Mouse (Mus musculus): Measurements from ENCODE around the gene Farp2.
"Not testable (repeated sequence)": the region's sequence is repeated elsewhere in the genome, so short reads cannot be mapped to it uniquely, and the experiment has no call there.

The Farp2 gene

GRCm38 (mm10) chr1:93511585-93512350 is at the start of gene Farp2:
Gene Farp2 (plus strand): TSS chr1:93512079.
- DNase-seq: peak; percentile 94 to 98

GRCm38 (mm10) chr1:93465066-93465465 is 46.8 kb upstream of the Farp2 start:
- DNase-seq: no peak

DNA sequence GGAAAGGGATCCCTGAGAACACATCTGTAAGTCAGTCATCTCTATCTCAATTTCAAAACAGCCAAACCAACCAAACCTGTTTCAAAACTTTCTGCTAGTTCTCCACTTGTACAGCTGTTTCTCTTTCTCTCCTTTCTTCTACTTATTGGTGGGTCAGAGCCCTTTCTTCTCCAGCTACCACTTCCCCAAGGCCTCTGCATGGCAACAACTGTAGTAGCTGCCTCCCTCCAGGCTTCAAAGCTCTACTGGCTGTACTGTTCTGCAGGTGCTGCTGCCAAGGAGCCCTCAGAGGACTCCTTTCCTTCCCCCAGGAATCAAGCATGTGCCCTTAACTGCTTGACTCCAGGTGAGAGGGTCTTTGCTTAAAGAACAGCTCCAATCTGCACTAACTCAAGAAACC is 46.1 kb upstream of the Farp2 start:
- DNase-seq: no peak

DNA sequence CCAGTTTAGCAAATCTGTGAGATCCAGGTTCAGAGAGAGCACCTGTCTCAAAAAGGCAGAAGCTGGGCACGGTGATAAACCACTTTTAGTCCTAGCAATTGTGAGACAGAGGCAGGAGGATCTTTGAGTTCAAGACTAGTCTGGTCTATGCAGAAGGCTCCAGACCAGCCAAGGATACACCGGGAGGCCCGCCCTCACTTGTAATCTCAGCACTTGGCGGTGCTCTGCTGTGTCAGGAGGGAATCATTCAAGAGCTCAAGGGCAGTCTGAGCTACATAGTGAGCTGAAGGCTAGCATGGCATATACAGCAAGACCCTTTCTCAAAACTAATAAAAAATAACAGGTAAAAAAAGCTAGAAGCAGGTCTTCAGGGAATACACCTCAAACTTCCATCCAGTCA is 43.3 kb upstream of the Farp2 start:
- no peak for DNase-seq

- no peak for DNase-seq
Observed at GRCm38 (mm10) chr1:93475694-93476093, 36.2 kb upstream of the Farp2 start.

- peak; percentile 99 for DNase-seq
Observed at GRCm38 (mm10) chr1:93477758-93478585, 33.9 kb upstream of the Farp2 start.

DNA sequence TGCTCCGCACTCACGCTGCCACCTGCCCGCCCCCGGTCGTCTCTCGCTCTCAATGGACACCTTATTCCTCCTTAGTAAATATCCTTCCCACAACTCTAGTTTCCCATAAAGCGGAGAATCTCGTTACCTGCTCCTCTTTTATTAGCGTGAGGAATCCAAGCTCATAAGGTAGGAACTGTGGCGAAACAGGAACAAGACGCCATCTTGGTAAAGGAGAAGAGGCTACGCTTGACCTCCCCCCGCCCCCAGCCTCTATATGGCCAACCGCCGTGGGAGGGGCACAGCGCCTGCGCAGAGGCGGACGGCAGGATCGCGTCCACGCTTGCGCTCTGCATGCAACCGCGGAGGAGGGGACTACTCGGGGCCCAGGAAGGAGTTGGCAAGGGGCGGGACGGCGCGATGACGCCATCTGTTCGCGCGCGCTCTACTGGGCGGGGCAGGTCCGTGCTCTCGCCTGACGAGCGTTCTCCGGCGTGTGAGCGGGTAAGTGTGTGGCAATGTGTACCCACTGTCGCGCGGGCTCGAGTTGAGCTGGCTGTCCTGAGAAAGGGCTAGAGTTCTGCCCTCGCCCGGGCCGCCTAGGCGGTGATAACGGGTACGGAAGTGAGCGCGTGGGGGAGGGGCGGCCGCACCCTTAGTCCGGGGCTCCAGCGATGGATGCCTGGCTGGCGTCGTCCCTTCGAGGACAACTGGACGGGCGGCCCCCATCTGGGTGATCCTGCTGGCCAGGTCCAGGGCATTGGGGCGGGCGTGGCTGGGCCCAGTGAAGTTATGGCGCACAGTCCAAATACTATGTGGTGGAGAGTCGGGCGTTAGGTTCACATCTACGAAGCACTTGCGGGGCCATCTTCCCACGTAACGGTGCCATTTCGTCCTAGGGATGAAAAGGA is 33.0 kb upstream of the Farp2 start, which contains the start of gene Hdlbp:
TSS of gene Hdlbp (minus strand) at position 230 of the 890 bp plus-strand sequence.
- peak; percentile 99 to 100 for DNase-seq

- no peak for DNase-seq
Observed at GRCm38 (mm10) chr1:93479476-93480083, 32.3 kb upstream of the Farp2 start.

DNA sequence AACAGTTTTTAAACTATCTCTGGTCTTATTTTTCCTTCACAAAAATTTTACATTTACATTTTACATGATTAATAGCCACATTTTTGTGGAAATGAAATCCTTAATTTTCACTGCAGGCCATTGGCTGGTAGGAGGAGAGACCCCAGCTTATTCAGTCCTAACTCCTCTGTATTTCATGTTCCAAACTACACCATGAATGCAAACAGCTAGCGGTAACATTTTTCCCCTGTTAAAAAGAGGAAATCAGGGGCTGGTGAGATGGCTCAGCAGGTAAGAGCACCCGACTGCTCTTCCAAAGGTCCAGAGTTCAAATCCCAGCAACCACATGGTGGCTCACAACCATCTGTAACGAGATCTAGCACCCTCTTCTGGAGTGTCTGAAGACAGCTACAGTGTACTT is 25.6 kb upstream of the Farp2 start:
- DNase-seq: not testable (repeated sequence)

DNA sequence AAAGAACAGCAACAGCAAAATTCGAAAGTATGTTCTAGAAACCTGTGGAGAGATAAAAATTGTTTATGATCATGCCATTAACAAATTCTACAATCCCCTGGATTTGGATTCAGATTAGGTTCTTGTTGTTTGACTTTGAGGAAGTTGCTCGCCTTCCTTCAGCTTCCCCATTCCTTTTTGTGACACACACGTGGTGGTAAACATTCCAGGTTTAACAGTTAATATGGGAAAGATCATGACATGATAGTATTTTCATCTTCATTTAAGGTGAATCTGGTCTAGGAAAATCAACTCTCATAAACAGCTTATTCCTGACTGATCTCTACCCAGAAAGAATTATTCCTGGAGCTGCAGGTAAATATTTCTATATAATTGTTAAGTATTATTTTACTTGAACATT is 16.6 kb upstream of the Farp2 start:
- DNase-seq: no peak

- DNase-seq: peak; percentile 26 to 41
Observed at GRCm38 (mm10) chr1:93506944-93507676, 4.8 kb upstream of the Farp2 start.

DNA sequence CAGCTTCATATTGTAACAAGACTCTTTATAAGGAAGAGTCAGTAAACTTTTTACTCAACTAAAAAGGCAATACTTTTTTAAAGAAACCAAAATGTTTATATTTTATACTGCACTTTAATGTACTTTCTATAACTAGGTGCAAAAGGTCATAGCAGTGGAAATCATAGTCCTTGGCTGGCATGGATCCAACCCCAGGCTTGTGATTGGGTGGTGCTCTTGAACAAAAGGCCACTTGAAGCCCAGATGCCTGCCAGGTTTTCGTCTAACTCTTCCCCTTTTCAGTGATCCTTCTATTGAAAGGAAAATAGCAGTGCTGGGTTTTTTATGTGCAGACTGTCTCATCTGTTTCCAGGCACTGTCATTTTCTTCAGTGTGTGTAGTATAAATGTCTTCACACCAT is 3.3 kb upstream of the Farp2 start:
- peak in 1 of 2 experiments; percentile 16 for DNase-seq

DNA sequence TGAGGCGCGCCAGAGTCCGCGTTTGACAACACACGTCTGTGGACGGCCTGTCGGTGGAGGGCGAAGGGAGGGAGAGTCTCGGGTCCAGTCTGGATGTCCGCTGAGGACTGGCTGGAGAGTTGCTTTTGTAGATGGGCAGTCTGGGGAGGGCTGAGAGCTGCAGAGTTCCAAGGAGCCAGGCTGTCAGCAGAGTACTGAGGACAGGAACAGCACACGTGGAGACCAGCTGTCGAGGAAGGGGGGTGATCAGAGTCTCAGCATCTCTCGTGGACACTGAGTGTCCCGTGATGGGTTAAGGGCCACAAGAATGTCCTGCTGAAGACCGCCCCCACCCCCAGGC is 442 bp downstream of the Farp2 start:
- DNase-seq: no peak

GRCm38 (mm10) chr1:93513221-93513620 is 1.3 kb downstream of the Farp2 start:
- DNase-seq: no peak

DNA sequence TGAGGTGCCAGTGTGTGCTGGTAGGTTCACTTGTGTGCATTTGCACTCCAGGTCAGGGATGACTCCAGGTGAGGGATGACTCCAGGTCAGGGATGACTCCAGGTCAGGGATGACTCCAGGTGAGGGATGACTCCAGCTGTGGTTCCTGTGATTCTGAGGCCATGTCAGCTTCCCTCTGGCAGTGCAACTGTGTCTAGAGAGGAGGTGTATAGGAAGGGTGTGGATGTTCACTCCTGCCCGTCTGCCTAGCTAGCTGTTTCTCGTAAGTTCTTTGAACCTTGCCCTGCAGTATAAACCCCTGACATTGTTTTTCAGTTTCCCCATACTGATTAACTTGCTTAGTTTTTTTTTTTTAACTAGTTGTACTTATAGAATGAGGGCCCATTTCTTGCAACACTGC is 9.6 kb downstream of the Farp2 start:
- DNase-seq: no peak

GRCm38 (mm10) chr1:93522325-93522724 is 10.4 kb downstream of the Farp2 start:
- DNase-seq: no peak

- DNase-seq: no peak
Observed at GRCm38 (mm10) chr1:93529801-93530200, 17.9 kb downstream of the Farp2 start.

DNA sequence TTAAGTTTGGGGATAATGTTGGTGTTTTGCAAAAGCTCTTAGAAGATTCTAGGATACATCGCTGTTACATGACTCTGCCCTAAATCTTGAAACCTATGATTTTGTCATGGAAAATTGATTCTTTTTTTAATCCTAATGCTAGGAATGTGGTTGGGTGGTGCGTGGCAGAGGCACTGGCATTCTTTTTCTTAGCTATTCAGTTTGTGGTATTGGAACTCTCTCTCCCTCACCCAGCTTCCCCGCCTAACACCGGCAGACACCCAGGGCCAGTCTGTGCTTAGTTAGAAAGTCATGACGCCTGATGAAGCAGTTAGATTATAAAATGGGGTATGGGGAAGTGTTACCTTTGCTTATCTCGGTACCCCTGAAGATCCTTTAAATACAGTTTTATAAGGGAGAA is 25.3 kb downstream of the Farp2 start:
- no peak for DNase-seq

- no peak for DNase-seq
Observed at GRCm38 (mm10) chr1:93543196-93543595, 31.3 kb downstream of the Farp2 start.

- no peak for DNase-seq
Observed at GRCm38 (mm10) chr1:93547286-93547685, 35.4 kb downstream of the Farp2 start.

- no peak for DNase-seq
Observed at GRCm38 (mm10) chr1:93551427-93551826, 39.5 kb downstream of the Farp2 start.

DNA sequence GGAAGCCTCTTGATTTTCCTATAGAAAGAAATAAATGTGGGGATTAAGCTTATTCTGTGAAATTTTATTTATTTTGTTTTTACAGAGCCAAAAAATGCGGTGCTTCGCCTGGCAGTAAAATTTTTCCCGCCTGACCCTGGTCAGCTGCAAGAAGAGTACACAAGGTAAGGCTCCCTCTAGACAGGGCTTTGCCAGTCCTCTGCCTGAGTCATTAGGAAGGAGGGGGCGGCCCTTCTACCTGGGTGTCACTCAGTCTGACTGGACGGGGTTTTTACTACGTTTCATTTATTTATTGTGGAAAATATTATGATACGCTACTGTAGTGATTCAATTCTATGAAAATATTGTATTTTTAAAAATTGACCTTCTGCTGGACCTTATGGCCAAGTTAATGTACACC is 51.3 kb downstream of the Farp2 start:
- no peak for DNase-seq

All from cerebellum, postnatal 25 days (tissue).